Mouse (Mus musculus) layer of hippocampus, adult 6 months (tissue): ENCODE results near the gene Prl4a1. TPM values are rescaled to one million over a fixed set of nuclear protein-coding genes. Genes with fewer than 3 reads are reported as not detected.

Experiments
- long read RNA-seq, 2 experiments: library from polyadenylated mRNA; unstranded; transcript quantifications; one replicate each; pipeline ENCODE4 v2.0.0; 2019 to 2020
- polyA plus RNA-seq: library from polyadenylated mRNA; unstranded; fragments of <200 nt; fragmentation: Nextera tagmentation; gene quantifications from 2 replicates; pipeline ENCODE4 v1.2.3, GENCODE M21; 2021

Prl4a1 gene
- not detected in 2 replicates for polyA plus RNA-seq
- long read RNA-seq, experiment 1 = 0 reads
- long read RNA-seq, experiment 2 = 0 reads

GRCm38 (mm10) chr13:28015912-28016311 is at the start of gene Prl4a1:
TSS of gene Prl4a1 (plus strand) at chr13:28016212.

Other genes starting within 250 kb of the Prl4a1 start
- gene Prl7c1, start 235.4 kb upstream of the Prl4a1 start, polyA plus RNA-seq = not detected in 2 replicates
- gene Prl2a1, start 214.6 kb upstream of the Prl4a1 start, polyA plus RNA-seq = not detected in 2 replicates
- not detected in 2 replicates for gene Prl2c1, start 166.9 kb upstream of the Prl4a1 start, polyA plus RNA-seq
- gene Prl5a1, start 126.3 kb downstream of the Prl4a1 start, polyA plus RNA-seq = not detected in 2 replicates
- gene Gm11361, start 241.3 kb downstream of the Prl4a1 start, polyA plus RNA-seq = 0.30 and 1.2 TPM in 2 replicates